Mouse (Mus musculus) lung, adult 2 months (tissue): ENCODE data around the gene Cntfr. TPM values are rescaled to one million over a fixed set of nuclear protein-coding genes. Genes with fewer than 3 reads are reported as not detected.
A peak's percentile ranks its signal among the peaks of the same experiment; 100 is the strongest.
"Not testable (repeated sequence)": the region's sequence is repeated elsewhere in the genome, so short reads cannot be mapped to it uniquely, and the experiment has no call there.

ENCODE experiments used
- DNase-seq: peaks from one replicate; pipeline ENCODE4 v3.0.0; 2022
- H3K4me1 ChIP-seq: fragments of 200-500 bp; 2 replicates; pipeline ENCODE4 v1.6.1; 2011; ENCODE audit warnings: low read length; ENCODE audit not compliant: control insufficient read depth, insufficient read depth
- H3K4me3 ChIP-seq: fragments of 200-500 bp; replicated peaks from 2 replicates; pipeline ENCODE3; 2011; ENCODE audit warnings: low read depth, mild to moderate bottlenecking, control low read depth, low read length; ENCODE audit errors: extremely low read depth
- CTCF ChIP-seq: fragments of 200-500 bp; IDR thresholded peaks from 2 replicates; pipeline ENCODE4 v1.5.1; 2011; ENCODE audit warnings: mild to moderate bottlenecking, low read length, control low read depth; ENCODE audit not compliant: insufficient read depth
- POLR2A ChIP-seq: fragments of 200-500 bp; IDR thresholded peaks from 2 replicates; pipeline ENCODE4 v1.6.1; 2011; ENCODE audit warnings: low read depth, mild to moderate bottlenecking, control low read depth, low read length, borderline replicate concordance; ENCODE audit errors: extremely low read depth
- WGBS: fragments of 180-500 bp; shearing (Covaris S2); methylation state at CpG from one replicate; pipeline ENCODE4 v1.1.7; 2018; 5-methylcytosine and 5-hydroxymethylcytosine counted together
- polyA plus RNA-seq: library from polyadenylated mRNA; depleted of rRNA; stranded (reverse); fragments of >200 nt; gene quantifications from 2 replicates; pipeline ENCODE4 v1.2.3, GENCODE M21; 2012; rRNA removed

Cntfr gene
- polyA plus RNA-seq = 10.5 and 14.0 TPM in 2 replicates

DNA sequence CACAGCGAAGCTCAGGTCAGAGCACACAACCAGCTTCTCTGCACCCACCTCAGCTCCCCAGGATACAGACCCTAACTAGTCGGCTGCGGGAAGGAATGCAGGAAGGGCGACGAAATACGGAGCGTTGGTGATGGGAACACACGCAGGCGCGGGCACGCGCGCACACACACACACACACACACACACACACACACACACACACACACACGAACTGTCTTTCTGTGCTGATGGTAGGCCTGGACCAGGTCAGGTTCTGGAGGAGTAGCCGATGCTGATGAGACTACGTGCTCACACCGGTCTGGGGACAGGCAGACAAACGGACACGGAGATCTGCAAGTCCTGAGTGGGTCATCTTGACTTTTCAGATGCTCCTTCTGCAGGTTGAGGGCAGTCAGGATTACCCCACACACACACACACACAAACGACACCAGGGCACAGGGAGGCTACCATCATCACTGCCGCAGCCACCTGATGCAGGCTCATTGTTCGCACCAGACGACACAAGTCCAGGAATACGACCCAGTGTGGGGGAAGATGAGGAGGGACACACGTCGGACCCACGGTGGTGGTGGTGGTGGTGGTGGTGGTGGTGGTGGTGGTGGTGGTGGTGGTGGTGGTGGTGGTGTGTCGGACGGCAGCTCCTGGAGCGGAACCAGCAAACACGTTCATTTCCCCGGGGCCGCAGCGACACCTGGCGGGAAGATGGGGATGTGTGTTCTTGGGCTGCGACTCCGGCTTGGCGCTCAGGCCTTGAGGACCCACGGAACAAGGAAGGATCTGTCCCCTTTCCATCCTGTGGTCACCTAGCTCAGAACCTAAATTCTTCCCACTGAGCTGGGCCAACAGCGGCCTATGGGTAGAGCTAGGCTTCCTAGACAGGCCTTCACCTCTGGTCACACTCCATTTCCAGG is at the start of gene Cntfr:
TSS of gene Cntfr (minus strand) at position 160 of the 912 bp plus-strand sequence.
- not testable (repeated sequence) for H3K4me1 ChIP-seq
- WGBS = 17% methylated on average over 27 of the region's 40 CpGs
- TF ChIP-seq CTCF = peak; percentile 64
- DNase-seq = peak; percentile 83
- peak within 1 kb of the TSS; percentile 25 for H3K4me3 ChIP-seq

DNA sequence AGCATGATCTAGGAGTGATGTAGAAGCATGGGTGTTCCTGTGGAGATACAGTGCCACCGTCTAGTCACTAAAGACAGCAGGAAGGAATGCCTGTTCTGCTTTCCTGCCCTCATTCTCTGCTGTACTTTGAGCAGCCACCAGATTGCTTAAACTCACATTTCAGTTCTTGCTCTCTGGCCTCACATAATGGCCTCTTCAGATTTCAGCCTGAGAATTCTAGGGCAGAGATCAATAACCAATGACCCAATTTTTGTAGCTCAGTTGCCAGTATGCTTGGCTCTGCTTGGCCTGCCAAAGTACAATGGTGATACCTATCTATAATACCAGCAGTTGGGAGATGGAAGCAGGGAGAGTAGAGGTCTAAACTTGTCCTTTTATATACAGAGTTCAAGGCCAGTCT is 48.1 kb upstream of the Cntfr start:
- WGBS = 79% methylated on average over 1 of the region's 1 CpGs
- Histone ChIP-seq H3K4me3 (no peak overlapping the region), H3K4me1 (peaks cover 3% of the 10 kb centered on the region; the same call in 1 of the 2 replicates)
- no peak for DNase-seq
- TF ChIP-seq CTCF = no peak
- no peak for TF ChIP-seq POLR2A

DNA sequence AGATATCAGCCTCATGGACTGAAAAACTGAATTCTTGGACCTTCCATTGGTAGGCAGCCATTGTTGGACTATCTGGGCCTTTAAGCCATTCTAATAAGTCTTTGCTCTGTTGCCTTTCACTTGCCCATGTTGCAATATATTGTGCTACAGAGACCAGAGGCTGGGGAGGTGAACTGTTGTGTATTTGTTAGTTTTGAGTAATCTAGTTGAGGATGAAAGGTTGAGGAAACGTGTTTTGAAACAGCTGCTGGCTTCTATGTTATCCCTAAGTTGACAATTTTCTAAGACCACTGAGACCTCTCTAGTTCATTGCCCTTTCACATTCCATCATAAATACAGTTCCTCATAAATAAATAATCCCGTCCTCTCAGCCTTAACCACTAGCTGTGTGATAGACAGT is 47.2 kb upstream of the Cntfr start:
- TF ChIP-seq POLR2A = no peak
- no peak for TF ChIP-seq CTCF
- 71% methylated on average over 2 of the region's 2 CpGs for WGBS
- Histone ChIP-seq H3K4me1 (peaks cover 3% of the 10 kb centered on the region; the same call in 1 of the 2 replicates), H3K4me3 (no peak overlapping the region)
- no peak for DNase-seq

DNA sequence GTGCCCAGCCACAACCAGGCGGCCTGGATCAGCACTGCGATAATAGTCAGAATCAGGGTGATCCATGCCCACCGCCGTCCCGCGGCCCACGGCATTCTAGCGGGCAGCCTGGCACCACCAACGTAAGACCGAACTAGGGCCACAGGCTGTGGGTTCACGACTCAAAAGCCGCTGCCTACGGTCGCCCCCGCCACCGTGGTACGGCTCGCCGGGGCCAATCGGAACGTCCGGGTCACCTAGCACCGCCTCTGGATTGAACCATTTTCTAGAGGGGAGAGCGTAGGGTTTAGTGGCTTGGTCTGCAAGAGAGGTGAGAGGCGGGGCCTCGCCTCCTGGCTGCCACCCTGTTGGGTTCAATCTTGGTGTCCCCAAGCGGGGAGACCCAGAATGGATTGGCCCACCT is 44.3 kb upstream of the Cntfr start:
- TF ChIP-seq POLR2A = peak; percentile 92; the same call in 1 of the 2 replicates
- no peak for TF ChIP-seq CTCF
- H3K4me3 ChIP-seq = peak overlapping the region; percentile 85
- peaks cover 3% of the 10 kb centered on the region; the same call in 1 of the 2 replicates for H3K4me1 ChIP-seq
- WGBS = under 1% methylated on average over 27 of the region's 27 CpGs
- DNase-seq = peak; percentile 91

DNA sequence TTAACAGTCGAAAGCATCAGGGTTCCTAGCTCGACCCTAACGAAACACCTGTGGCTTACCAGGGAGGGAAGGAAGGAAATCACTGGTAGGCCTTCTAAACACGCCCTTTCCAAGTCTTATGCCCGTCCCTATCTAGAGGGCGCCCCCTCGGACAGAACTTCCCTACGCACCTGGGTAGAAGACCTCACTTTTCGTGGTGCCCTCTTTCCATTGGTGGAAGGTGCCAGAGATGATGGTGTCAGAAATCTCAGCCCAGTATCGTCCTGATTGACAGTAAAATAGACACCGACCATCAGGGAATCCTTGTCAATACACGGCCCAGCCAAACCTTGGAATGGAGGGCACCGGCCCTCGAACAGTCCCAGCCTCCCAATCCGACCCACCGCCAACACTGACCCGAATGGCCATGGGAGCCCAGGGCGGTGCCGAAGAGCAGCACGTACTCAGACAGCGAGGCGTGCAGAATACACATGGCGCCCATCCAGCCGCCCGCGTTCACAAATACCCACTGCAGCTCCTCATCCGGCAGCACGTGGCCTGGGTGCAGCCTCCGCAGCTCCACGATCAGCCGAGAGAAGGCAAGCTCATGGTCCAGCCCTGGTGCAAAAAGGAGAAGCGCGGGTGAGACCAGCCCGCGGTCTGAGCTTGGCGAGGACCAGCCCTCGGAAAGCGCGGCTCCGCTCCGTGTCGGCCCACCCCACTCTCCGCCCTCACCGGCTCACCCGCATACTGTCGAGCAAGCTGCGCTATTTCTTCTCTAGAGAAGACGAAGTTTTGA is 43.7 kb upstream of the Cntfr start:
- H3K4me1 ChIP-seq = peaks cover 3% of the 10 kb centered on the region; the same call in 1 of the 2 replicates
- no peak for TF ChIP-seq POLR2A
- TF ChIP-seq CTCF = no peak
- no peak for DNase-seq
- under 1% methylated on average over 48 of the region's 48 CpGs for WGBS
- peak overlapping the region; percentile 85 for H3K4me3 ChIP-seq

DNA sequence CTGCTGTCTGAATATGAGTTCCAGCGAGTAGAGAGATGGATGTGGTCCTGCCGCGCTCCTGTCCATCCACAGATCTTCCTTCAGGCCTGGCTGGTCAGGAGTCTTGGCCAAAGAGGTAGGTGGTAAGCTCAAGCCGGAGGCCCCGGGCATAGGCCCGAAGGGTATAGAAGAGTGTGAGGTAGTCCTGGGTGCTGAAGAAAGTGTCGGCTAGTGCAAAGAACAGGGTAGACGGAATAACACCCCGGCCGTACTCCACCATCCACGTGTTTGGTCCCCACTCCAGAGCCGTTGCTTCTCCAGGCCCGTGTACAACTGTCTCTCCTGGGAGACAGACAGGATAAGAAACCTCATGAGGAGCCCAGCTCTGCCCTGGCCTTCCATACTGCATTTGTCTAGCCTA is 42.4 kb upstream of the Cntfr start:
- WGBS = 93% methylated on average over 13 of the region's 13 CpGs
- Histone ChIP-seq H3K4me1 (peaks cover 3% of the 10 kb centered on the region; the same call in 1 of the 2 replicates), H3K4me3 (no peak overlapping the region)
- DNase-seq = no peak
- TF ChIP-seq CTCF (no peak), POLR2A (no peak)

DNA sequence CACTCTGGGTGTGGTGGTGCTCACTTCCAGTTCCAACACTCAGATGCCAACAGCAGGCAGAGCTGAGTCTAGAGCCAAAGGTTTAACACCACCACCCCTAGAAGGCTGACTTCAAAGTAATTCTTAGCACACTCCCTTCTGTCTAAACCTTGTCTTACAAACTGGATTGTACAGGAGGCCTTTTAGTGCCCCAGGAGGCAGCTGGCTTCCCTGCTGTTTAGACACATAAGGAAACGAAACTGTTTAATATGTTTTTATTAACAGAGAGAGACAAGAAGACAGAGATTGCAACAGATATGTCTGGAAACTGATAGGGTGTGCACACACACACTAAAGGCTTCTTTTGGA is 41.3 kb upstream of the Cntfr start:
- 58% methylated on average over 1 of the region's 1 CpGs for WGBS
- no peak for DNase-seq
- TF ChIP-seq CTCF (no peak), POLR2A (no peak)

DNA sequence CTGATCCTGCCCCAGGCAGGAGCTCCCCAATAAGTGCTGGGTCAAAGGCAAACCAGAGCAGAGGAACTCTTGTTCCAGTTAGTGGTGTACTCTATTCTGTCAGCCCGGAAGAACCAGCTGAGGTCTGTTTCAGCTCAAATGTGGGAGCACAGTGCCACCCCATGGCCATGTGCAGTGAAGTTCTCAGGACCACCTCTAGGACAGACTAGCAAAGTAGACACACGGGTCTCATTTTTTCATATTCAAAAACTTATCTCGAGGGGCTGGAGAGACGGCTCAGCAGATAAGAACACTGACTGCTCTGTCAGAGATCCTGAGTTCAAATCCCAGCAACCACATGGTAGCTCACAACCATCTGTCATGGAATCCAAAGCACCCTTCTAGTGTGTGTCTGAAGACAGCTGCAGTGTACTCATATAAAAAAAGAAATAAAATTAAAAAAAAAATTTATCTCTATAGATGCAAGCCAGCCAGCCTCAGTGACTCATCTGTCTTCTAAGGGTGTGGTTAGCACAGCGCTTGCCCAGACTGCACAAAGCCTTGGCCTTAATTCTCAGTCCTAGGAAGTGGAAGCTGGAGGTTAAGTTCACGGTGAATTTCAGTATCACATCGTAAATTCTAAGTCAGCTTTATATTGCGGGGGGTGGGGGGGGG is 40.8 kb upstream of the Cntfr start:
- Histone ChIP-seq H3K4me1 (peaks cover 3% of the 10 kb centered on the region; the same call in 1 of the 2 replicates), H3K4me3 (no peak overlapping the region)
- 26% methylated on average over 8 of the region's 8 CpGs for WGBS
- peak; percentile 95 for TF ChIP-seq CTCF
- TF ChIP-seq POLR2A = no peak
- DNase-seq = peak; percentile 53

More for the DNA sequence above, 41.3 kb upstream of the Cntfr start:
- H3K4me1 ChIP-seq = peaks cover 3% of the 10 kb centered on the region; the same call in 1 of the 2 replicates
- H3K4me3 ChIP-seq = no peak overlapping the region

DNA sequence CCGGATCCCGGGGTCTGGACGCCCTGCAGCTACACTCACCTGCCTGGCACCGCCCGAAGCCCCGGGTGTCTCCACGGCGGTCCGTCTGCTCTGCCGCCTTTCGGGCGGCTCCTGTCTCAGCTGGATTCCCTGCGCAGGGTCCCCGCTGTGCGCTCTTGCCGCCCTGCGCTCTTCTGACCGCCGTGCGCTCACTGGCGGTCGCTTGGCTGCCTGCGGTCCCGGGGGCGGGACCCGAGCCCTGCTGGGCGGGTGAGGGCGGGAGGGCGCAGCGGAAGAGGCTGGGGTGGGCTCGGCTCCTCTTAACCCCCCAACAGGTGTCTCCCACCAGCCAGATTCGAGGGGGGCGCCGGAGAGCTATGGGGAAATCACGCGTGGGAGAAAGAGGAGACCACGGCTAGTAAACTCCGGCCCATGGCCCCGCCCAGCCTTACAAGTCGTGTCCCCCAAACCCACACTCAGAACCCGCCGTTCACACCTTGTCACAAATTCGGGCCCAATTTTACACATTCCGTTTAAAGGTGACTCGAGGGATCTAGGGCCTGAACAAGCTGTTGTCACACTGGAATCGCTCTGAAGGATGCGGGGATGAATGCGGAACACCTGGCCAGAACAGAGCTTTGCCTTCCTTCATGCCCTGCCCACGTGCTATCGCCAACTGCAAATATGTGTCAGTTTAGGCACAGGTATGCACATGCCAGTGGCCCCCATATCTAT is 34.3 kb upstream of the Cntfr start, which contains the start of gene Arid3c:
TSS of gene Arid3c (minus strand) at position 91 of the 714 bp plus-strand sequence.
- Histone ChIP-seq H3K4me3 (no peak within 1 kb of the TSS), H3K4me1 (no peaks in the 10 kb centered on the region)
- TF ChIP-seq POLR2A (no peak), CTCF (no peak)
- 3% methylated on average over 50 of the region's 50 CpGs for WGBS
- no peak for DNase-seq
